Mouse (Mus musculus) hindbrain, embryonic 12.5 days (tissue): ENCODE measurements around the gene Msi1. TPM values are rescaled to one million over a fixed set of nuclear protein-coding genes. Genes with fewer than 3 reads are reported as not detected.

Source experiments
- ATAC-seq: fragments of 200-750 bp; cut with Nextera tagmentation; 2 replicates; pipeline ENCODE4 v1.8.0; 2017; ENCODE audit warnings: moderate TSS enrichment; ENCODE audit not compliant: low FRiP score
- H3K27ac ChIP-seq: fragments of 300-500 bp; sonication (generic); 2 replicates; pipeline ENCODE4 v1.5.1; 2016; ENCODE audit warnings: mild to moderate bottlenecking
- H3K27me3 ChIP-seq: fragments of 300-500 bp; sonication (generic); 2 replicates; pipeline ENCODE4 v1.6.1; 2016; ENCODE audit warnings: mild to moderate bottlenecking
- H3K36me3 ChIP-seq: fragments of 300-500 bp; sonication (generic); 2 replicates; pipeline ENCODE4 v1.6.1; 2016; ENCODE audit warnings: mild to moderate bottlenecking
- H3K4me1 ChIP-seq: fragments of 300-500 bp; sonication (generic); 2 replicates; pipeline ENCODE4 v1.6.1; 2016
- H3K4me2 ChIP-seq: fragments of 300-500 bp; sonication (generic); replicated peaks from 2 replicates; pipeline ENCODE4 v1.6.1; 2016; ENCODE audit warnings: mild to moderate bottlenecking
- H3K4me3 ChIP-seq: fragments of 300-500 bp; sonication (generic); 2 replicates; pipeline ENCODE4 v1.5.1; 2016; ENCODE audit warnings: mild to moderate bottlenecking
- H3K9ac ChIP-seq: fragments of 300-500 bp; sonication (generic); 2 replicates; pipeline ENCODE4 v1.6.1; 2016; ENCODE audit warnings: mild to moderate bottlenecking, moderate library complexity
- H3K9me3 ChIP-seq: fragments of 300-500 bp; sonication (generic); replicated peaks from 2 replicates; pipeline ENCODE4 v1.6.1; 2016; ENCODE audit warnings: mild to moderate bottlenecking
- WGBS: fragments of 180-500 bp; shearing (Covaris S2); methylation state at CpG from one replicate; pipeline ENCODE4 v1.1.7; 2016; 5-methylcytosine and 5-hydroxymethylcytosine counted together
- polyA plus RNA-seq: library from polyadenylated mRNA; unstranded; fragments of >200 nt; fragmentation: Nextera tagmentation; extraction: Ambion mirVana; gene quantifications from 2 replicates; pipeline ENCODE4 v1.2.1, GENCODE M21; 2016

Msi1 gene
- polyA plus RNA-seq, 1 experiment from 2014 or later = 128 TPM

DNA sequence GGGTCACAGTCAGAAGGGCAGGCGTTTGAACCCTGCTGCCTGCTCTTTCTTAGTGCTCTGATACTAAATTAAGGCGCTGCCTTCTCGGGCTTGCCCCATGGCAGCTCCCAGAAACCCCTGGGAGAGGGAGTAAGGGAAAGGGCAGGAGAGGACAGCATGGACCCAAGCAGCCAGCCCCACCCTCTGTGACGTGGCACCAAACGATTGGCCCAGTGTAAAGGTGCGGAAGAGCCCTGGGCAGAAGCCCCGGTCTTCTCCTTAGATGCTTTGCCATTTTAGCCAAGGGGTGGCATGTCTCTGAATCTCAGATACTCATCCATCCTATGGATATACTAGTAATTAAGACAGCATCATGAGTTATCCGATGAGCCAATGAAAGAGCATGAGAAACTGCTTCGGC lies 21.3 kb upstream of the Msi1 start:
- Histone ChIP-seq H3K9me3 (no peaks in the 10 kb centered on the region), H3K36me3 (no peaks in the 10 kb centered on the region), H3K4me2 (0 out of 2 replicates have a peak overlapping the region, but pooled peaks have one; percentile 9), H3K27ac (no peak overlapping the region), H3K4me3 (no peak overlapping the region), H3K27me3 (no peaks in the 10 kb centered on the region), H3K9ac (no peak overlapping the region), H3K4me1 (peaks cover 27% of the 10 kb centered on the region)
- no peak for ATAC-seq
- WGBS = 27% methylated on average over 9 of the region's 9 CpGs

DNA sequence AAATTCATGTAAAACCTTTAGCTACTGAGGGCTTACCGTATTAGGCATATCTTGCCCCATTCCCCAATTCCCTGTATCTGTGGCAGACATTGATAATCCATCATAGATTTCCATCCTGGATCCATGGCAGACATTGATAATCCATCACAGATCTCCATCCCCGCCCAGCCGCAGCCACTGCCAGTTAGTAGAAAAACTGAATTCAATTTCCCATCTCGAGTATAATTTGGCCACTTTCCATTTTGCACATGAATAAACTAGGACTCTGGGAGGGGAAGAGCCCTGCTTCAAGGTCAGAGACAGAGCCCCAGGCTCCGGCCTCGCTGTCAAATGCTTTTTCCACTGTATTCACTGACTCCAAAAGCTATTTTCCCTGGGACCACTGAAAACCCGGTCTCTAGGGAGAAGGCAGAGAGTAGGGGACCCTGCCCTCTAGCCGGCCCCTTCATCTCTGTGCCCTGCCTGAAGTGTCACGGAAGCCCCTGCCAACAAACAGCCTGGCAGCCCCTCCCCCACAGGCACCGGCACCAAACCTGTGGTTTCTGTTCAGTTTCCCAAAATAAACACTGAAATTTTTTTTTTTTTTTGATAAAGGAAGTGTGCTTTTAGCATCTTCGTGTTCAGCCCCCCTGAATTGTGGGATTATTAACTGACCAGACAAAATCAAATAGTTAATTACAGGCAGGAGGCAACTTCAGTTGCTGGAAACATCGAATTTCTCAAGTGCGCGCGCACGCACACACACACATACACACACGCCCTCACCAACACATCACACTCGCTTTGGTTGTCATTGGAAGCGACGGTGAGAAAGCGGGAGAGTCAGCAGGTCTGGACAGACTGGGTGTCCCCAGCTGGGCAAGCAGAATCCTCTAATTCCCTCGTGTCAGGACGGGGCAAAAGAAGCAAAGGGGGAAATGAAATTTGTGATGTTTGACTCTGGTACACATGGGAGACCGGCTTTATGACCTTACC lies 14.0 kb upstream of the Msi1 start:
- Histone ChIP-seq H3K36me3 (no peaks in the 10 kb centered on the region), H3K27ac (peak overlapping the region; percentile 9; the same call in 1 of the 2 replicates), H3K27me3 (no peaks in the 10 kb centered on the region), H3K4me2 (peak overlapping the region; percentile 40), H3K9me3 (0 out of 2 replicates have a peak, but pooled peaks cover 3% of the 10 kb centered on the region), H3K4me1 (peaks cover 5% of the 10 kb centered on the region), H3K9ac (0 out of 2 replicates have a peak overlapping the region, but pooled peaks have one; percentile 6), H3K4me3 (peak overlapping the region; percentile 17)
- ATAC-seq = no peak; the same call in 1 of the 2 replicates
- WGBS = 56% methylated on average over 24 of the region's 24 CpGs

DNA sequence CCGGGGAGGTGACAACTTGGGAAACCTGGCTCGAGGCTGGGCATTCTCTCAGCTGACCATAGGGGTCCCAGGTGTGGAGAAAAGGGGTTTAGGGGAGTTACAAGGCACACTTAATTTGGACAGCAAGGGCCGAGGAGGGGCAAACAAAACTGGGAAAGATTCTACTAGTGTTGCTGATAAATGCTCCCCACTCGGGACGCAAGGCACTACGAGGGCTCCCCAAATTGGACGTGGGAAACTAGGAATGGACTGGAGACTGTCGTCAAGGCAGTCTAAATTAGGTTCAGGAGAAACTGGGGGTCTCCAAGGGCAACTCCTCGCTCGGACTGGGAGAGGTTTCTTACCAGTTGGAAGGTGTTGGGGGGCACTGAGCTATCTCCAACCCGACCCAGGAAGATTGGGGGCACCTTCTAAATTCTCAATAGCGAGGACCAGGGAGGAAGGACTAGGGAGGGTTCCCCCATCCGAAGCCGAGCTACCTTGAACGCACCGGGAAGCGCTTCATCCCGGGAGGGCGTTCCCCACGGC lies 504 bp upstream of the Msi1 start:
- peak overlapping the region; percentile 100 for H3K27ac ChIP-seq
- H3K9me3 ChIP-seq = no peaks in the 10 kb centered on the region
- peak; percentile 5; the same call in 1 of the 2 replicates for ATAC-seq
- peak overlapping the region; percentile 100 for H3K9ac ChIP-seq
- H3K4me1 ChIP-seq = peaks cover 44% of the 10 kb centered on the region
- peaks cover 14% of the 10 kb centered on the region; the same call in 1 of the 2 replicates for H3K36me3 ChIP-seq
- H3K4me3 ChIP-seq = peak overlapping the region; percentile 100
- H3K27me3 ChIP-seq = no peaks in the 10 kb centered on the region
- H3K4me2 ChIP-seq = peak overlapping the region; percentile 80
- 1% methylated on average over 20 of the region's 20 CpGs for WGBS

DNA sequence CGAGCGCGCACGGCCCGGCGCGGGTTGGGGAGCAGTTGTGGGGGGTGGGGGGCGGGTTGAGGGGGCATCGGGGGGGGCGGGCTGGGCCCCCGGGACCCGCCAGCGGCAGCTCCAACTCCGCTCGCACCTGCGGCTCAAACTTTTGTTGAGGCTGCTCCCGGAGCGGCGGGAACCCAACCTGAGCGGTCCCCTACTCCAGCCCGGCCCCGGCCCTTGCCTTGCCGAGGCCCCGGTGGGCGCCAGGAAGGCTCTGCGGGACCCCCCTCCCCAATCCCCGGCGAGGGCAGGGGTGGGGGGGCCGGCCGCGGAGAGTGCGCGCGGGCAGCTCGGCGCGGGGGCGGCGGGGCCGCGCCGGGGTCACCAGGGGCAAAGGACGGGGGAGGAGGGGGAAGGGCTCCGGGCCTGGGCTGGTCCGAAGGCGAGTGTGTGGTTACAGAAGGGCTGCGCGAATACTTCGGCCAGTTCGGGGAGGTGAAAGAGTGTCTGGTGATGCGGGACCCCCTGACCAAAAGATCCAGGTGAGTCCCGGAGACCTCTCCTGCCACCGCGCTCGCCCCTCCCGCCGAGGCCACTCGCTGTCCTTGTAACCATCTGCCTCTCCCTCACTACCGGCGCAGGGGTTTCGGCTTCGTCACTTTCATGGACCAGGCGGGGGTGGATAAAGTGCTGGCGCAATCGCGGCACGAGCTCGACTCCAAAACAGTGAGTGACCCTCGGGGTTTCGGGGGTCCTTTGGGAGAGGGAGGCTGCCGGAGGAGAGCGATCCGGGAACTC lies 975 bp downstream of the Msi1 start:
- no peaks in the 10 kb centered on the region for H3K27me3 ChIP-seq
- H3K9me3 ChIP-seq = no peaks in the 10 kb centered on the region
- no peak for ATAC-seq
- H3K27ac ChIP-seq = peak overlapping the region; percentile 100
- peaks cover 59% of the 10 kb centered on the region for H3K4me1 ChIP-seq
- WGBS = under 1% methylated on average over 57 of the region's 73 CpGs
- H3K4me3 ChIP-seq = peak overlapping the region; percentile 100
- peak overlapping the region; percentile 80 for H3K4me2 ChIP-seq
- peak overlapping the region; percentile 100 for H3K9ac ChIP-seq
- H3K36me3 ChIP-seq = peaks cover 19% of the 10 kb centered on the region; the same call in 1 of the 2 replicates

DNA sequence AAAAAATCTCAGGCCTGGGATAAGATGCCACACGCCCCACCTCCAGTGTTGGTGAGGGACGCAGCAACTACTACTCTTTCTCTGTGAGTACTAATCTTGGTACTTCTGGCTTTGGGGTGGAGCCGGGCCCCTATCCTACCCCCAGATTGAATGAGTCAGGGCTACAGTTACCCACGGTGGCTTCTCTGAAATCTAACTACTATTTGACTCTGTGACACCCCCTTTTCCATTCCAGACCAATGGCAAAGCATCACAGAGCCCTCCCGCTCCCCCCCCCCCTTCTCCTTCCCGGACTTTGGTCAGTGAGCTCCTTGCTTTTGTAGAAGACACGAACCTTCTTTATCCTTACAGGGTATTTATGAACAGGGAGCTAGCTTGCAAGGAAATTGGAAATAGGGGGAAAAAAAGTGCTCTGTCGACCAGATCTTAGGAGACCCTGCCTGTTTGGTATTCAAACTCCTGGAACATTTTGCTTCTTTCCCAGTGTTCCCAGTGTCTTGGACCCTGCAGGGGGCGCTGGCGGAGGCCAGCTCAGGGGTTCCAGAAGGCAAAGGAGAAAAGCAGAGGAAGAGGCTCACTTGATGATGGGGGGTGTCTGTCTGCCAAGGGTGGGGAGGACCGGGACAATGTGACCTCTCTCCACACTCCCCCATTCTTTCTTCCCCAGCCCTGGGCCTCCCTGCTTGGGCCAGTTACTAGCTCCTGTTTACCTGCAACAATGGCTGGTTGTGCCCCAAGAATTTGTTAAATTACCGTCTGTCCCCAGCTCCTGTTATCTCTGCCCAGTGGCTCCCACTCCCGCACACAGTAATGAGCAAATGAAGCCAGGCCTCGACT lies 1.9 kb downstream of the Msi1 start:
- H3K27me3 ChIP-seq = no peaks in the 10 kb centered on the region
- peak overlapping the region; percentile 100 for H3K9ac ChIP-seq
- 0 out of 2 replicates have a peak, but pooled peaks have one; percentile 8 for ATAC-seq
- H3K36me3 ChIP-seq = peaks cover 22% of the 10 kb centered on the region; the same call in 1 of the 2 replicates
- H3K4me2 ChIP-seq = peak overlapping the region; percentile 80
- peaks cover 68% of the 10 kb centered on the region for H3K4me1 ChIP-seq
- no peaks in the 10 kb centered on the region for H3K9me3 ChIP-seq
- H3K4me3 ChIP-seq = peak overlapping the region; percentile 100
- H3K27ac ChIP-seq = peak overlapping the region; percentile 100
- WGBS = under 1% methylated on average over 14 of the region's 14 CpGs

DNA sequence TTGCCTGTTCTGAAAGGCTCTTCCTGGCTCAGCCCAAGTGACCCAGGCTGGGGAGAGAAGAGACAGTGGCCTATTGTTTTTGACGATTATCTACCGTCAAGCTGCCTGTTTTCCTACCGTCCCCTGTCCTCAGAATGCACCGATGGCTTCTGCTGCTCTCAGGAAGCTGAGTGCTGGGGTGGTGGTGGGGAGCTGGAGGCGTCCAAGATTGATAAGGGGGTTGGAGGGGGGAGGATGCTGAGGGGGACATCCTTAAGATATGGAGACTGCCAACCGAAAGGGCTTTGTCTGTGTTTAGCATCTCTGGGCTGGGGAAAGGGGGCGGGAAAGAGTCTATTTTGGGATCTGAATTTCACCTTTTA lies 2.5 kb downstream of the Msi1 start:
- 14% methylated on average over 7 of the region's 7 CpGs for WGBS
- ATAC-seq = no peak
- peaks cover 22% of the 10 kb centered on the region; the same call in 1 of the 2 replicates for H3K36me3 ChIP-seq

DNA sequence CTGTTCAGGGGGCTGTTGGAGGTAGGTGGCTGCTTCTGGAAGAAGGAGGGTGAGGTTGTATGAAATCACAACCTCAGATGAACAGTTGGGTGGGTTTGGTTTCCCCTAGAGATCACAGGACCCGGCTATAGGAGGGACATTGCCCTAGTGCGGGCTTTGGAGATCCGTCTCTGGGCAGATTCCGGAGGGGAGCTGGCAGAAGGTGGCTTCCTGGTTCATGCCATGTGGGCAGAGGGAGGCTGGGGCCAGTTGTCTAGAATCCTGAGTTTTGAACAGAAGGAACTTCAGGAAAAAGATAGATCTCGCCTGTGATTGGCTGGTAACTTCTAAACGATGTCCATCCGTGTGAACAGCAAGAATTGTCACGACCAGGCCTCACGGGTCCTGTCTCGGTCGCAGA lies 3.0 kb downstream of the Msi1 start:
- H3K27me3 ChIP-seq = no peaks in the 10 kb centered on the region
- H3K36me3 ChIP-seq = peaks cover 22% of the 10 kb centered on the region; the same call in 1 of the 2 replicates

More for the DNA sequence above, 2.5 kb downstream of the Msi1 start:
- Histone ChIP-seq H3K4me2 (peak overlapping the region; percentile 80), H3K27ac (peak overlapping the region; percentile 100), H3K27me3 (no peaks in the 10 kb centered on the region), H3K9ac (peak overlapping the region; percentile 100), H3K4me3 (peak overlapping the region; percentile 100), H3K4me1 (peaks cover 73% of the 10 kb centered on the region), H3K9me3 (no peaks in the 10 kb centered on the region)

DNA sequence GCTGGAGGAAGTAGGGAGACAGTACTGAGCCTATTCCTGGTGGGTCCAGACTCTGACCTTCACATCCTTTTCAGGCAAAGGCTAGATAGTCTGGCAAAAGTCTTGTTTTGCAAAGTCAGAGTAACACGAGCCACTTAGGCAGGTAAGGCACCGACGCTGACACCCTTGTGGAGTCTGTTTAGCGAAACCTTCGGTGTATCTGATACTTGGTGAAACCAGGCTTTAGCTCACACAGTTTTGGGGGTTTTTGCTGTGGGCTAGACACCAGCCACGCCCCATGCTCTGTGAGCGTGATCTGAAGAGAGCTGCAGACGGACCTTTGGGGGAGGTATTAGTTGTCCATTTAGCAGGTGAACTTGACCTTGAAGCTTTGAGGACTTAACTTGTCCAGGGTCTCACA lies 3.8 kb downstream of the Msi1 start:
- peak overlapping the region; percentile 100 for H3K4me3 ChIP-seq
- H3K4me2 ChIP-seq = peak overlapping the region; percentile 80
- peaks cover 23% of the 10 kb centered on the region for H3K36me3 ChIP-seq
- H3K27me3 ChIP-seq = no peaks in the 10 kb centered on the region
- ATAC-seq = no peak
- peak overlapping the region; percentile 100 for H3K9ac ChIP-seq
- 70% methylated on average over 8 of the region's 8 CpGs for WGBS
- H3K27ac ChIP-seq = peak overlapping the region; percentile 100
- peaks cover 77% of the 10 kb centered on the region for H3K4me1 ChIP-seq
- H3K9me3 ChIP-seq = no peaks in the 10 kb centered on the region

More for the DNA sequence above, 3.0 kb downstream of the Msi1 start:
- WGBS = 48% methylated on average over 11 of the region's 11 CpGs
- Histone ChIP-seq H3K4me1 (peaks cover 76% of the 10 kb centered on the region), H3K9me3 (no peaks in the 10 kb centered on the region), H3K9ac (peak overlapping the region; percentile 100), H3K27ac (peak overlapping the region; percentile 100), H3K4me3 (peak overlapping the region; percentile 100), H3K4me2 (peak overlapping the region; percentile 80)
- no peak for ATAC-seq

DNA sequence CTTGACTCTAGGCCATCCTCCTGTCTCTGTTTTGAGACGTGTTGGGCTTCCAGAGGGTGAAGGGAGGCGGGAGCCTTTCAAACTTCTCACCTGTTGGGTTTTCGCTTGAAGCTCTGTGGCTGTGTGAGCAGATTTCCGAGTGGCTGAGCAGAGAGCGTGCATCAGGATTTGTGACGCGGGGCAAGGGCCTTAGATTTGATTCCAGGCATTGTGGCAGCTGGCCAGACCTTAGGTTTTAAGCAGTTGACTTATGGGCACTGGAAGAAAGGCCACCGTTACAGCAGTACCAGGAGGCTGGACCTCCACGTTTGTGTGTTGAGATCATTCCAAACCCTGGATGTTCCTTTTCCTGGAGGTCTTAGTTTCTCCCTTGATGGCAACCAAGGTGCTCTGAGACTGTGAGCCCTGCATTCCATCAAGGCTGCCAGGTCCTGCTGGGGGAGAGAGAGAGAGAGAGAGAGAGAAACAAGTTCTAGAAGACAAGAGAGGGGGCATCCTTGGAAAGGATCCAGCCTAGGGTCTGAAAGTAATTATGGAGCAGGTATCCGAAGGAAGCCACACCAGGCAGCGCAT lies 5.0 kb downstream of the Msi1 start:
- Histone ChIP-seq H3K27ac (peak overlapping the region; percentile 100), H3K4me1 (peaks cover 80% of the 10 kb centered on the region), H3K36me3 (peaks cover 35% of the 10 kb centered on the region), H3K4me3 (peak overlapping the region; percentile 100), H3K9me3 (no peaks in the 10 kb centered on the region), H3K4me2 (peak overlapping the region; percentile 80), H3K9ac (peak overlapping the region; percentile 100), H3K27me3 (no peaks in the 10 kb centered on the region)
- 22% methylated on average over 11 of the region's 11 CpGs for WGBS
- ATAC-seq = no peak

DNA sequence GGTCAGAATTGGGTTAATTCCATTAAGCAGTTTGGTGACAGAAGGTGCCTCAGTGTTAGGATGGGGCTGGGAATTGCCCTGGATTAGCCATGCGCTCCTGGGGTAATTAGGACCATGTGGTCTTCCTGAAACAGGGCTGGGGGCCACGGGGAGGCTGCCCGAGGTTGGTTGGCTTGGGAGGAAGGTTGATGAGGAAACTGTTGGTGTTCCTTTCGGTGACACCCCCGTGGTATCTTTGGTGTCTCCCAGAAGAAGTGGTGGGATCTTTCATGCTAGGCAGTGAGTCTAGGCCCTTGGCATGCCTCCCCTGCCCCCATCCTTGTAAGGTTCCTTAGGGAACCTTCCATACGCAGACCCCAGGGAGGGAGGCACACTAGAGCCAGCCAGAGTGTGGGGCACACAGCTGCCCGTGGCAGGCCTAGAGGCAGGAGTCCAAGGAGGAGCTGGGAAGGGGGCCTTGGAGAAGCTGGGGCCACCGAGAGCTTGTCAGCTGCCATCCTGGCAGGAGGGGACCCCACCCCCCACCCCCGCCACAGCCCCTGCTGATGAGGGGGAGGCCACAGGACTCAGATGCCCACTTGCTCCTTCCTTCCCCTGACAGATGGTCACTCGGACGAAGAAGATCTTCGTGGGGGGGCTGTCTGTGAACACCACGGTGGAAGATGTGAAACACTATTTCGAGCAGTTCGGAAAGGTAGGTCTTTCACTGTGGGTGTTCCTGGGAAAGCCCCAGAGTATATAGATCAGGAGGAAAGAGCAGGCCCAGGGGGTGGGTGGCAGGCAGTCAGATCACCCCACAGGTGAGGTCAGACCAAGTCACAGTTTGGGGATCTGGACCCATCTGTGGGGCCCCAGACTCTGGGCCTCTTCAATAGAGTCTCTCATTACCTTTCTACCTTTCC lies 5.7 kb downstream of the Msi1 start:
- WGBS = 17% methylated on average over 15 of the region's 15 CpGs
- Histone ChIP-seq H3K9me3 (no peaks in the 10 kb centered on the region), H3K4me2 (peak overlapping the region; percentile 80), H3K4me3 (peak overlapping the region; percentile 100), H3K27me3 (no peaks in the 10 kb centered on the region), H3K9ac (peak overlapping the region; percentile 100), H3K4me1 (peaks cover 87% of the 10 kb centered on the region), H3K27ac (peak overlapping the region; percentile 100), H3K36me3 (peaks cover 43% of the 10 kb centered on the region)
- ATAC-seq = no peak
